Mouse (Mus musculus) kidney, adult 11 months (tissue): ENCODE measurements around the gene Zfp641.

Experiments
- DNase-seq: peaks from one replicate; pipeline ENCODE4 v3.0.0; 2022

The Zfp641 gene

GRCm38 (mm10) chr15:98295628-98296551 lies at the start of gene Zfp641:
Gene Zfp641 (minus strand): TSS chr15:98296161.
- no peak for DNase-seq

- DNase-seq, result no peak
Observed at GRCm38 (mm10) chr15:98340887-98341286, 44.9 kb upstream of the Zfp641 start, which contains the start of gene Olfr284. Gene Olfr284 (minus strand): TSS chr15:98340987.

DNA sequence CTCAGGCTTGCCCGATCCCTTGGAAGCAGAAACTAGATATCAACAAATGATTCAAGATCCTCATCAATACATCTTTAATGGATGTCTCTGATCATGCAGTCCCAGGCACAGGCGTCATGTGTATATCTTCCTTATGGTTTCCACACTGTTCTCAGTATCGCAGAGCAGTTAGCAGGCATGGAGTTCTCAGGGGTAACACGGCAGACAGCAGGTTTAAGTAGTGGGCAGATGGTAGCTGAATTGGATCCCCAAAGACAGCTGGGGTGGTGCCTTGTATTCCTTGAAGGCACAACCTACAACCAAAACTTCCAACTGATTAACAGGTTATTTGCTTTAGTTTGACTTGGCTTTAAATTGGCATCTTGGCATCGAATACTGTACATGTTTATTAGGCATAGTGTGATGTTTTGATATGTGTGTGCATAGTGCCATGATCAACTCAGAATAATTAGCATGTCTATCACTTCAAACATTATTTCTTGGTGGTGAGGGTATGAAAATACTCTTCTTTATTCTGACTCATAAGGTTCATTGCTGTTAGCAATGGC lies 21.3 kb upstream of the Zfp641 start, which contains the start of gene Olfr285:
Gene Olfr285, minus strand, starts transcription at position 177 of the 548 bp plus-strand sequence.
- no peak for DNase-seq

DNA sequence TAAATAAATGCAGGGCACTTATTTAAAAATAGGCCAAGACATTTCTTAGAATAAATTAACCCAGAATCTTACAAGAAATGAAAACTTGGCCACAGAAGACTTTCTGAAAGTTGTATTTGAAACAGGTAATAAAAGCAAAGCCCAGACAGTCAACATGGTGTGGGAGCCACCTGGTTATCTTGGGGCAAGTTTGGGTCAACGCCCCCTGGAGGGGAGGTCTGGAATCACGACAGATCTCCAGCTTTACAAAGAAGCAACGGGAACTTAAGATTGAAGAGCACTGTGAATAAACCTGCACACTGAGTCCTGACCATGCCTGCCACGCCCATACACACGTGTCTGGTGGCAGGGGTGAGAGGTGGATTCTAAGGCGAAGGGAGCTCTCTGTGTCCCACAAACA lies 19.7 kb upstream of the Zfp641 start:
- DNase-seq, result no peak

- DNase-seq, result no peak
Observed at GRCm38 (mm10) chr15:98293651-98294050, 2.3 kb downstream of the Zfp641 start.

DNA sequence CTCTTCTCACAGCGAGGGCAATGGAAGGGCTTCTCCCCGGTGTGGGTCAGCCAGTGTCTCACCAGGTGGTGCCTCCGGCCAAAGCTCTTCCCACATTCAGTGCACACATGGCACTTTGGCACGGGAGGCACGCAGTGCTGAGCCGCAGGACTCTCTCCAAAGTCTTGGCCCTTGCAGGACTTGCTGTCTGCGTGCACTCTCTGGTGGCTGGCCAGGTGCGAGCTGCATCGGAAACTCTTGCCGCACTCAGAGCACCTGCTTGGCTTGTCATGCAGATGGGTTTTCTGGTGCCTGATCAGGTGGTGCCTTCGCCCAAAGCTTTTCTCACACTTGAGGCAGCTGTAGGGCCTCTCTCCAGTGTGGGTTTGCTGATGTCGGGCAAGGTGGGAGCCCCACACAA lies 7.4 kb downstream of the Zfp641 start:
- DNase-seq, result peak; percentile 32

DNA sequence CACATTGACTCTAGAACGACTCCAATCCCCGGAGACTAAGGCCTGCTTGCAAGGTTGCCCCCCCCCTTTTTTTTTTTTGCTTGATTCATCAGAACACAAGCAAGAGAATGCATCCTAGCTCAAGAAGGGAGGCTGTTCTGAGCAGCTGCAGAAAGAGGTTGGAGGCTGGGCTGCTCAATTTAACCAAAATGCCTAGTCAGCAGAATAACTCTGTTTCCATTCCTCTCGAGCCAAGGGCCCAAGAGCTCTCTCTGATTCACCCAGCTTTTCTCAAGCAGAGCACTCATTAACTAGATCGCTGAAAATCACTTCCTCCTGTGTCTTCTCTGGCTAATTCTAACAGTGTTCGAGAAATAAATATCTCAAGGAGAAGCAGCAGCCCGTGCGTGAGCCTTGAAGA lies 9.5 kb downstream of the Zfp641 start:
- DNase-seq, result peak; percentile 30

- DNase-seq, result no peak
Observed at GRCm38 (mm10) chr15:98257776-98258175, 38.2 kb downstream of the Zfp641 start.

DNA sequence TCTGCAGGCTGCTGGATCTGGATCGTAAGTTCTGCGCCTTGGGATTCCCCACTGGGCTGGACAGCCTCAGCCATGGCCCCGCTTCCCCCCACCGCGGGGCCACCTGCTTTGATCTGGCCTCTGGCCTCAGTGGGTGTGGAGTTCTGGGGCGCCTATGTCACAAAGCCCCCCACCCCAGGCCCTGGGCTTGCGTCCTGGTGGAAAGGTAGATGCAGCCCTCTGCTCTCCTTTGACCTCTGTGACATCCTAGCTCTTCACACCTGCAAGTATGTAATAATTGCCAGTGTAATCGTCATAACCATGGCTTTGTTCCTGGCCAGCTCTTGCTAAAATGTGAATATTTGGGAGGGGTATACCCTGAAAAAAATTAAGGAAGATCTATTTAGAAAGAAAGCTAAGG lies 38.8 kb downstream of the Zfp641 start, which contains the start of gene H1fnt:
Gene H1fnt, minus strand, starts transcription at position 101 of the 400 bp plus-strand sequence.
- DNase-seq, result no peak

- DNase-seq, result peak; percentile 90
Observed at GRCm38 (mm10) chr15:98256271-98256670, 39.7 kb downstream of the Zfp641 start.
